Mouse (Mus musculus) layer of hippocampus, adult 18-20 months (tissue): ENCODE measurements at regions not wholly inside any gene's neighbourhood (a gene's known extent, or its start where the extent isn't known, plus 50 kb on each side); places are given as distances from the start of the nearest gene placed in this dataset.

Source experiments
- DNase-seq, 2 experiments: peaks; one replicate each; pipeline ENCODE4 v3.0.0; 2022; ENCODE audit warnings: low spot score in 2 of 2

DNA sequence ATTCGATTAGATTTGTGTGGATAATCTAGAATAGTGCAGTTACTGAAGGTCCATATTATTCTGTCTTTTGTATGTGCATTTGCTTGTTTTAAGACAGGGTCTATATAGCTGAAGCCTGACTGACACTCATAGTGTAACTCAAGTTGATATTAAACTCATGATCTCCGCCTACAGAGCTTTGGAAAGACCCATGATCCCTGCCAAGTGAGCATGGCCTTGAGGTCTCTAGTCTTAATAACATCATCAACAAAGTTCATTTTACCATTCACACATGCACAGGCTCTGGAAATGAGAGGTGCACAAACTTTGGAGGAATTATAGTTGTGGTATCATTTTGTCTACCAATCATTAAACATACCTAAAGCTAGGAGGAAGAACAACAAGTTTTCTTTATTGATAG is 412.4 kb upstream of the Adamts16 start:
- DNase-seq, result no peak

- no peak for DNase-seq
These were observed 406.8 kb upstream of the Adamts16 start for GRCm38 (mm10) chr13:71248261-71249031.

DNA sequence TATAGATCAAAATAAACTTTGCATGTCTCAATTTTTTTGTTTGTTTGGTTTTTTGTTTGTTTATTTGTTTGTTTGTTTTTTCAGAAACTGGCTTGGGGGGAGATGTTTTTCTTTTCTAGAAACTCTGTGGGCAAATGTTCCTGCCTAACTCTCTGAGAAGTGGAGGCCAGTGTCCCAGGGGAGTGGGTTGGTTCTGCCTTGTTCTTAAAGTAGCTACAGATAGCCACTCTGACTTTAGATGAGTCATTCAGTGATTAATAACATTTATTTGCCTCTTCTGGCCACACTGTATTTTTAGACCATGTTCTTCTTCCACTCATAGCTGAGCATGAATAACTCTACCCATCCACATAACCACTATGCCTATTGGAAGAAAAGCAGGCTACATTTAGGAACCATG is 405.6 kb upstream of the Adamts16 start:
- DNase-seq, result no peak

DNA sequence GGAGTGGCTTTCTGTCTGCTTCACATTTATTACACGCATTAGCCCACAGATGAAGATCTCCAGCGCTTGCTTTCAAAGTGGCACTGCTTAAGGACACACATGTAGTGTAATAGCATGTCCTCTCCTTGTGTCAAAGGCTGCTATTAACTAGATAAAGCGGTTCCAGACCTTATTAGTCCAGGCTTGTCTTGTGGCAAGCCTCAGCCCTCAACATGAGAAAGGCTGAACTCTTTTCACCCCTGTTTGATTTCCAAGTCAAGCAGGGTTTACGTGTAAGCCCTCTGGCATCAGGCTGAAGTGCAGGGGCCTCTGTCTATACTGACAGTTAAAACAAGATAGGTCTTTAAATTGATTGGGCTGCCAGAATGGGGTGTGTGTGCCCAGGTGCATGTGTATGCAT is 403.7 kb upstream of the Adamts16 start:
- DNase-seq, result no peak

- no peak for DNase-seq
These were observed 398.2 kb upstream of the Adamts16 start for GRCm38 (mm10) chr13:71239782-71240181.

- no peak for DNase-seq
These were observed 393.7 kb upstream of the Adamts16 start for GRCm38 (mm10) chr13:71235338-71235737.

DNA sequence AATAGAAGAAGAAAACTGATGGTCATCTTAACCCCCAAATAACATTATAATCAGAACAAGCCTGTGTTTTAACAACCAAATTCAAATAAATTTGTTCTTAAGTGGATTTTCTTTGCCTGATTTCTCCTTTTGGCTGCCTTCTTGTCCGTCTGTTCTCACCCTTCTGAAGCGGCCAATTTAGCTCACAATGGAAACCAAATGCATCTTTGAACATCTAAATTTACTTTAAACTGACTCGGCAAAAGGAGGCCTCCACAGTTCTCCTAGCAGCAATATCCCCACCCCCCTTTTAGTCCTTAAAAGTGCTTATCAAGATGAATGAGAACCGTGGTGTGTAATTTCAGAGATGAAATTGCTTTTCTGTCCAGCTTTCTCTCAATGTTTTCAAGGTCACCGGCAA is 389.6 kb upstream of the Adamts16 start:
- DNase-seq, result peak in 1 of 2 experiments; percentile 9

DNA sequence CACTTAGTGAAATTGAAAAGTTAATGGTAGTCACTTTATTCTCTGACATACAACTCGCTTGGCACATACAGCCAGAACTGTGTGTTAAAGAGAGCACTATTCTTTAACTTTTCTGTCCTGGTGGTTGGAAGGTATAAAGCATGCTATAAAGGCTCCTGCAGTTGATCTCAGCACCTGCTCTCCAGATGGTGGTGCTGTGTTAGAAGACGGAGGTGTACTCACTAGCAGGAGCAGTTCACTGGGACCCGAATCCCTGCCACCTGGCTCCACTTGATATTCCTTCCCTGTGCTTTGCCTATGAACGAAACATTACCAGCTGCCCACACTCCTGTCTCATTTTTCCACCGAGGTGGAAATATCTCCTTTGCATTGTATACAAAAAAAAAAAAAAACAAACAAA is 373.2 kb upstream of the Adamts16 start:
- DNase-seq, result no peak

DNA sequence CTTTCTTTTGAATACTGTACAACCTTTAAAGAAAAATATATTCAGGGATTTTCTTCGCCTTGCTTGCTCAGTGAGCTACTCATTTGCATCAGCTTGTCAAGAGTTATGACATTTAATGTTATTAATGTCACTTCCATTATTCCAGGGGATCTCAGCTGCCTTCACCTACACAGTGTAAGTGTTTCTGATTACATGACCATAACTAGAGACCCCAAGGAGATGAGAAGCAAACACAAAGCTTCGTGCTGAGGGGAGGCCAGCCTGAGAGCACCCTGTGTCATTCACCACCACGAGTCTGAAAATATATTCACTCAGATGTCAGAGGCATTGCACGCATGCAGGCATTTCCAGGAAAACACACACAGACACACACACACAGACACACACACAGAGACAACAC is 369.8 kb upstream of the Adamts16 start:
- no peak for DNase-seq

GRCm38 (mm10) chr13:71210658-71211251 is 369.1 kb upstream of the Adamts16 start:
- DNase-seq, result no peak

- no peak for DNase-seq
These were observed 364.1 kb upstream of the Adamts16 start for GRCm38 (mm10) chr13:71205708-71206107.

GRCm38 (mm10) chr13:71200656-71201055 is 359.0 kb upstream of the Adamts16 start:
- no peak for DNase-seq

DNA sequence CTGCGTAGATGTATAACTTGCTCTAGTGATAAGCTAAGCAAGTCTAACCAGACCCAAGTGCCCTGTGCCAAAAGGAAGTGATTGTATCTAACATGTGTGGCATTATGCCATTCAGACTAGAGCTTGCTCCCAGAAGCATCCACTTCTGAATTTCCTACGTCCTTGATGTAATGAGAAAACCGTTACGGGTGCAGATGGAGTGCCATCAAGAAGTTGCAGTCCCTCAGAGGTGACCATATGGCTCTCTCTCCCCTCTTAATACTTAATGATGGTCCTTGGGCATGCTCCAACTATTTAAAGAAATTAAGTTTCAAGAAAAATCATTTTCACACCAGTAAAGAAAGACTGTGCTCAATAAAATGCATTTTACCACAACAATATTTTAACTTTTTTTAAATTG is 354.1 kb upstream of the Adamts16 start:
- DNase-seq, result no peak

GRCm38 (mm10) chr13:71184500-71184899 is 342.9 kb upstream of the Adamts16 start:
- no peak for DNase-seq

GRCm38 (mm10) chr13:71179083-71179482 is 337.5 kb upstream of the Adamts16 start:
- no peak for DNase-seq

DNA sequence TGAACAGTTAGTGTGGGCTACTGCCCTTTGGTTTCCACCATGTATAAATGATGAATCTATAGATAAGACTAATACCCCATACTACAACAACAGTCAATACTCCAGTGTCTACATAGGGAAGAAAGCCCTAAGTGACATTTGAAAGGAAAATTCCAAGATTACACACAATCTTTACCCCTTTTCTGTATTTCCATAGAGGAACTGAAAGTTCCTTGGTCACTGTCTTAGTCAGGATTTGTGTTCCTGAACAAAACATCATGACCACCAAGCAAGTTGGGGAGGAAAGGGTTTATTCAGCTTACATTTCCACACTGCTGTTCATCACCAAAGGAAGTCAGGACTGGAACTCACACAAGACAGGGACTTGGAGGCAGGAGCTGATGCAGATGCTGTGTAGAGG is 332.7 kb upstream of the Adamts16 start:
- no peak for DNase-seq

GRCm38 (mm10) chr13:71166226-71166625 is 324.6 kb upstream of the Adamts16 start:
- DNase-seq, result no peak

- no peak for DNase-seq
These were observed 323.7 kb upstream of the Adamts16 start for GRCm38 (mm10) chr13:71165096-71165920.

- DNase-seq, result no peak
These were observed 322.4 kb upstream of the Adamts16 start for GRCm38 (mm10) chr13:71164012-71164411.

DNA sequence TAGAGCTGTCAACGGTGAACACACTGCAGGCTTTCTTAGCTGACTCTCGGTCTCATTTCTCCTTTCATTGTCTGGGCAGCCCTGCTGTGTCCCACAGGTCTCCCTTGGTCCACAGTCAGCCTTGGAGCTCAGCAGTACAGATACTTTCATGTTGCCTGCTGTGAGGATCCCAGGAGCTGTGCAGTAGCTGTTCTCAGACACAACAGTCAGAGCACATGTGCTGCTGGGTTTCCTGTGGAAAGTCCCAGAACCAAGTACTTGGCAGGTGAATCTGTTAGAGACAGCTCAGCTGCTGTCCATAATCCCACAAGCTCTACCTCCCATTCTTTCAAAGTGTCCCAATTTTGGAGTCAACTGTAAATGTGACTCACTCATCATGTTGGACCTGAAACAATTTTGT is 321.3 kb upstream of the Adamts16 start:
- no peak for DNase-seq

DNA sequence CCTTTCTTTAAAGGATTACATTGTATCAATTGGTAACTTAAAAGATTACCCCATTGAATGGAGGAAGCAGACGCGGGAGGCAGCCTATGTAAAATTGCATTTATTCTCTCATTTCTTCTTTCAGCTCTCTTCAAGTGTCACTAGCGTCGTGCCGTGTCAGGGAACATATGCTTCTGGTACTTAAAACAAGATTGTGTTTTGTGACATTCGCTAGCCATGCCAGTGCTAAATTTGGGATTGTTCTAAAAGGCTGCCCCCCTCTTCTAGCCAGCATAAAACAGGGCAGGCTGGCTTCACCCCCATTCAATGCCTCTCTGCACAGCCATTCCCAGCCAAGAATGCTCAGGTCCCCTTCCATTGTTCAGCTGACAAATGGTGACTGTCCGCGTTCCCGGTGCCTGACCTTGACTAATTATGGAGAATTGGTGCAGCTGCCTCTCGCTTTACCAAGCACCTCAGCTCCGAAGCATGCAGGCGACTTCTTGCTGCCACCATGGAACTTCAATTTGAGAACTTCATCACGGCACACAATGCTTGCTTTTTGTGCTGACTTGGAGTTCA is 316.8 kb upstream of the Adamts16 start:
- DNase-seq, result no peak
